9 mouse cellular contexts compared by ENCODE assay signal in the genomic region with DNA sequence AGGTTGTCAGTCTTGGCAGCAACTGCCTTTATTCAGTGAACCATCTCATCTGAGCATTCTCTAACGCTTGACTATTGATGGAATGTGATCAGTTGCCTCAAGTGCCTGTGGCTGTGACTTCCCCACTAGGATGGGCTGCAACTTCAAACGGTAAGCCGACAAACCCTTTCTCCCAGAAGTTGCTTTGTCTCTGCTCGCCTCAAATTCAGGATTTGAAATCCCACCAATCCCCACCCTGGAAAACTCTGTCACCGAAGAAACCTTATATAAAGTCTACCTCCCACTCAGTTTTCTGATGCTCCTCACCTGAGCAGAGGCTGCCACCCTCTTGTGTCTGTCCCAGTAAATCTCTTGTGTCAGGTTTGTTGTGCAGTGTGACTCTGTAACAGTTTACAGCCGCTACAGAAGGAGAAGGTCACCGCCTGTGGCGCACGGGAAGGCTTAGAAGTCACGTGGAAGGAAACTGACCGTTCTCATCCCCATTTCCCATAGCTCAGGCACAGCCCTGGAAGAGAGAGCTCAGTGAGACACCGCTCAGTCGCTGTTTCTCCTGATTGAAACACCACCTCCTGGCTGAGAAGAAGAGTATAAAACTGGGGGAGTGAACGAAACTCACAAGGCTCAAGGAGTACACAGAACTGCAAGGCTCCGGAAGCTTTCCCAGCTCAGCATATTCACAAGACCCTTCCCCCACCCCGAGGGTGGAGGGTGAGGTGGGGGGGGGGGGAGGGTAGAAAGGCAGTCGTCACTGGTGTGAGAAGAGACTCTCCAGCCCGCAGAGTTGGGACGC. TPM values are rescaled to one million over a fixed set of nuclear protein-coding genes. Genes with fewer than 3 reads are reported as not detected.
A peak's percentile ranks its signal among the peaks of the same experiment; 100 is the strongest.
DNase-seq lines count a peak whose midpoint lies in the region; ATAC-seq and TF ChIP-seq lines count a peak whose summit lies in the region.
"Had no signal": no experiment of that assay in that cellular context is flagged by ENCODE, and none has a peak within 500 bp of the region (broad histone marks: within the 10 kb centered on the region; RNA-seq: fewer than 3 reads in every experiment).

No protein-coding gene starts in this region.

- H3K4me1 ChIP-seq in lung, embryonic 16.5 days (replicated peaks; ENCODE audit: control insufficient read depth, insufficient read depth, low read length) = 0 out of 2 replicates have a peak, but pooled peaks cover 2% of the 10 kb centered on the region
- H3K4me1 ChIP-seq in lung, adult 2 months (ENCODE audit: control insufficient read depth, insufficient read depth, low read length) = no peaks in the 10 kb centered on the region
- H3K4me1 ChIP-seq in forebrain, embryonic 12.5 days = no peaks in the 10 kb centered on the region; the same call in 1 of the 2 replicates
- 0 out of 2 replicates have a peak, but pooled peaks cover 4% of the 10 kb centered on the region for H3K4me1 ChIP-seq in limb, embryonic 12.5 days (replicated peaks)
- no peaks in the 10 kb centered on the region for H3K4me1 ChIP-seq in stomach, embryonic 16.5 days (ENCODE audit: control insufficient read depth, insufficient read depth, low read length)

- no peak overlapping the region for H3K27ac ChIP-seq in lung, embryonic 16.5 days (ENCODE audit: low read length)
- H3K27ac ChIP-seq in forebrain, embryonic 12.5 days = no peak overlapping the region
- no peak overlapping the region for H3K27ac ChIP-seq in limb, embryonic 12.5 days
- no peak overlapping the region for H3K27ac ChIP-seq in stomach, embryonic 16.5 days (ENCODE audit: low read length)
- H3K27ac ChIP-seq: macrophage had no signal

- no peak for TF ChIP-seq POLR2A in lung, adult 2 months (IDR thresholded peaks at IDR 0.05; ENCODE audit: borderline replicate concordance, extremely low read depth, low read depth, low read length)

- H3K4me3 ChIP-seq in lung, embryonic 16.5 days (ENCODE audit: low read length) = no peak overlapping the region
- no peak overlapping the region for H3K4me3 ChIP-seq in lung, adult 2 months (replicated peaks; ENCODE audit: extremely low read depth, low read depth, low read length)
- H3K4me3 ChIP-seq in forebrain, embryonic 12.5 days (replicated peaks) = no peak overlapping the region
- peak overlapping the region; percentile 22 for H3K4me3 ChIP-seq in limb, embryonic 12.5 days (replicated peaks)
- H3K4me3 ChIP-seq in stomach, embryonic 16.5 days (replicated peaks; ENCODE audit: low read length) = no peak overlapping the region

- WGBS in lung, embryonic 16.5 days = 7% methylated on average over 19 of the region's 19 CpGs
- 11% methylated on average over 19 of the region's 19 CpGs for WGBS in lung, adult 2 months
- WGBS in forebrain, embryonic 12.5 days = 13% methylated on average over 19 of the region's 19 CpGs
- WGBS in limb, embryonic 12.5 days = 8% methylated on average over 19 of the region's 19 CpGs
- 8% methylated on average over 19 of the region's 19 CpGs for WGBS in stomach, embryonic 16.5 days

- no peaks in the 10 kb centered on the region for H3K9me3 ChIP-seq in lung, embryonic 16.5 days (ENCODE audit: control insufficient read depth, low read length)
- no peaks in the 10 kb centered on the region for H3K9me3 ChIP-seq in forebrain, embryonic 12.5 days
- 0 out of 2 replicates have a peak, but pooled peaks cover 6% of the 10 kb centered on the region for H3K9me3 ChIP-seq in limb, embryonic 12.5 days
- H3K9me3 ChIP-seq in stomach, embryonic 16.5 days (replicated peaks; ENCODE audit: control insufficient read depth, low read length) = no peaks in the 10 kb centered on the region

- no peak overlapping the region for H3K9ac ChIP-seq in lung, embryonic 16.5 days (ENCODE audit: low read length)
- no peak overlapping the region for H3K9ac ChIP-seq in forebrain, embryonic 12.5 days
- H3K9ac ChIP-seq in limb, embryonic 12.5 days (replicated peaks) = no peak overlapping the region
- no peak overlapping the region for H3K9ac ChIP-seq in stomach, embryonic 16.5 days (ENCODE audit: low read length)

- ATAC-seq in lung, embryonic 16.5 days (ENCODE audit: low read depth) = no peak
- ATAC-seq in forebrain, embryonic 12.5 days (ENCODE audit: low FRiP score) = no peak
- peak; percentile 37; the same call in 1 of the 2 replicates for ATAC-seq in limb, embryonic 12.5 days (ENCODE audit: insufficient number of reproducible peaks, insufficient read depth, low FRiP score, low TSS enrichment, low read depth)
- no peak for ATAC-seq in stomach, embryonic 16.5 days (ENCODE audit: insufficient read depth, low FRiP score)

- no peaks in the 10 kb centered on the region for H3K36me3 ChIP-seq in lung, embryonic 16.5 days (ENCODE audit: control insufficient read depth, insufficient read depth, low read length)
- no peaks in the 10 kb centered on the region for H3K36me3 ChIP-seq in forebrain, embryonic 12.5 days (replicated peaks)
- H3K36me3 ChIP-seq in limb, embryonic 12.5 days = no peaks in the 10 kb centered on the region
- H3K36me3 ChIP-seq in stomach, embryonic 16.5 days (ENCODE audit: control insufficient read depth, insufficient read depth, low read length) = no peaks in the 10 kb centered on the region

- TF ChIP-seq CTCF in lung, adult 2 months (IDR thresholded peaks at IDR 0.05; ENCODE audit: insufficient read depth, low read length) = no peak

- no peak for DNase-seq in lung, adult 2 months
- no peak for DNase-seq in thymus, postnatal 14 days
- no peak for DNase-seq in adrenal gland, adult 8-10 months
- no peak for DNase-seq in ovary, adult 18-20 months (ENCODE audit: low spot score)

- H3K4me2 ChIP-seq in lung, embryonic 16.5 days (ENCODE audit: low read depth, low read length) = peak overlapping the region; percentile 43
- H3K4me2 ChIP-seq in forebrain, embryonic 12.5 days = peak overlapping the region; percentile 34
- H3K4me2 ChIP-seq in limb, embryonic 12.5 days = peak overlapping the region; percentile 50
- H3K4me2 ChIP-seq in stomach, embryonic 16.5 days (ENCODE audit: low read depth, low read length) = 0 out of 2 replicates have a peak overlapping the region, but pooled peaks have one; percentile 23

- no peaks in the 10 kb centered on the region for H3K27me3 ChIP-seq in lung, embryonic 16.5 days (ENCODE audit: control insufficient read depth, insufficient read depth, low read depth, low read length)
- H3K27me3 ChIP-seq in forebrain, embryonic 12.5 days = no peaks in the 10 kb centered on the region
- no peaks in the 10 kb centered on the region for H3K27me3 ChIP-seq in limb, embryonic 12.5 days
- no peaks in the 10 kb centered on the region for H3K27me3 ChIP-seq in stomach, embryonic 16.5 days (ENCODE audit: control insufficient read depth, insufficient read depth, low read length)

RNA-seq across cellular contexts. Expression of a gene that starts 27.9 kb away (rescaled TPM):
- polyA plus RNA-seq in lung, embryonic 16.5 days (2015; fragmentation: Nextera tagmentation; extraction: Ambion mirVana) = 0.33 TPM in 1 of 2 replicates, not detected in the other
- 0.07 and 0.25 TPM in 2 replicates for polyA plus RNA-seq in lung, adult 2 months (2012; rRNA removed)
- polyA plus RNA-seq in forebrain, embryonic 12.5 days (2016; fragmentation: Nextera tagmentation; extraction: Ambion mirVana) = not detected in 2 replicates
- not detected in 2 replicates for polyA plus RNA-seq in limb, embryonic 12.5 days (2016; fragmentation: Nextera tagmentation; extraction: Ambion mirVana)
- 0.47 and 0.49 TPM in 2 replicates for polyA plus RNA-seq in stomach, embryonic 16.5 days (2015; fragmentation: Nextera tagmentation; extraction: Ambion mirVana)
- total RNA-seq in adrenal gland, adult 8-10 months (2022) = under 1 TPM in 3 of 4 experiments, not detected in 1; 0.24 to 0.90 (median 0.66) TPM

RNA-seq across cellular contexts. Expression of a gene that starts 50.5 kb away (rescaled TPM):
- polyA plus RNA-seq in lung, embryonic 16.5 days (2015; fragmentation: Nextera tagmentation; extraction: Ambion mirVana) = 0.19 and 0.70 TPM in 2 replicates
- polyA plus RNA-seq in lung, adult 2 months (2012; rRNA removed) = 0.14 and 1.2 TPM in 2 replicates
- 0.10 and 0.22 TPM in 2 replicates for polyA plus RNA-seq in forebrain, embryonic 12.5 days (2016; fragmentation: Nextera tagmentation; extraction: Ambion mirVana)
- polyA plus RNA-seq in limb, embryonic 12.5 days (2016; fragmentation: Nextera tagmentation; extraction: Ambion mirVana) = 3.7 and 4.1 TPM in 2 replicates
- polyA plus RNA-seq in stomach, embryonic 16.5 days (2015; fragmentation: Nextera tagmentation; extraction: Ambion mirVana) = 0.19 and 3.0 TPM in 2 replicates
- total RNA-seq in adrenal gland, adult 8-10 months (2022) = under 1 TPM in 2 of 4 experiments, not detected in 2; 0.34 to 0.78 TPM
- polyA plus RNA-seq: macrophage had no signal
